Mouse (Mus musculus) right cerebral cortex, adult 18-20 months (tissue): ENCODE measurements around the gene Gkap1.

Experiments used
- DNase-seq: peaks from one replicate; pipeline ENCODE4 v3.0.0; 2022; ENCODE audit warnings: mixed read lengths

The Gkap1 gene

DNA sequence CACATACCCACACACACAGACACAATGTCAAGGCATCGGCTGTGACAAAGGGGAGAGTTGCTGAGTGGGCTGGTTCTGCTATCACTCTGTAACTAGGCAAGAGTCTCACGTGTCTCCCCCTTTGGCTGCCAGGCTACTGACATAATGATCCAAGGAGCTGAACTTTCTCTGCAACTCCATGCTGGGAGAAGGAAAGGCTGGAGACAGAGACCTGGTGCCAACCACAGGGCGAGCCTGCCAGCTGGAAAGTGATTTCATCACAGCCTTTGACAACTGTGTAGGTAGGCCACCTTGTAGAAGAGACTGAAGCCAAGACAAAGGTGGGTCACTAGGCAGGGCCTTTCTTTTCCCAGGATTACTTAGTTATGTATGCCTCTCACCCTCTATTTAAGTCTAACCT, 78.3 kb downstream of the Gkap1 start:
- no peak for DNase-seq

DNA sequence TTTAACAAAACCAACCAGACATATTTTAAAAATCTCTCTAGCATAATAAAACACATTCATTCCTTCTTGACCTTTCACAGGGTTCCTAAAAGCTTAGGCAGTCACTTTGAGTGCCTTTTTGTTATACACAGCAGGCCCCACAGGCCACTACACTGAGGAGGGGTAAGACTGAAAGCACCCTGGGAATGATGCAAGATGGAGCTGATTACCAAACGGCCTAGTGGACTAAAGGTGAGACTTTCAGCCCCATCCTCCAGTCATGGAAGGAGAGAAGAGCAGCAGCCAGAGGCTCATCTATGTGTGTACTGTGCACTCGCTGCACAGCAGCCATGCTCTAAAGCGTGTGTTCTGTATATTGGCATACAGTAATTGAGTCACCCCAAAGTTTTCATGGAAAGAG, 80.6 kb downstream of the Gkap1 start:
- no peak for DNase-seq

DNA sequence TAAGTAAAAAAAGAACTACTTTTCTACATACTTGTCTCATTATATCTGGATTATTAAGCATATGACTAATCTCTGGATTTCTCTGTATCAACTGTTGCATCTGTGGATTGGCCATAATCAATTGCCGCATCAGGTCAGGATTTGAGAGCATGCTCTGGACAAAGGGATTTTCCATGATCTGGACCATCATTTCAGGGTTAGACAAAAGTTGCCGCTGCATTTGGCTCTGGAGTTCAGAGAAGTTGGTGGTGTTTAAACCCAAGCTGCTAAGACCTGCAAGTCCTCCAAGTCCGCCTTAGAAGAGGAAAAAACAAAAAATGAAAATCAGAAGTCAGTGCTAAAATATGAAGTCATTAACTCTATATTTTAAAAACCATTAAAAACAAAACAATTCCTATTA, 82.3 kb downstream of the Gkap1 start:
- no peak for DNase-seq

DNA sequence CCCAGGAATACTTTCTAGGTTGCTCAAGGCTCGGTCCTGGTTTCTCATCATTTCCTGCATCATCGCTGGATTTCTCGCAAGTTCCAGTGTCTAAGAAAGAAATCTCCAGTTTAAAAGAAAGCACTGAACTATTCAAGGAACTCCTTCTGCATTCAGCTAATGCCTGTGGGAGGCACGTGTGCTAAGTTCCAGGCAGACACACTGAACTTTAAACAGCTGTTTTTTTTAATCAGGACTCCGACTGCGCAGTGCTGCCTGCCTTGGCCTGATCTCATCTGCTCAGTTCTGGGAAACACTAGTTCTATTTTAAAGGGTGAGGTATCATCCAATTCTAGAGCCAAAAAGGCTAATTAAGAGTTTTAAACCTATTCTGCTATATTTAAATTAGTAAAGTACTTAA, 83.4 kb downstream of the Gkap1 start:
- DNase-seq, result peak; percentile 24

DNA sequence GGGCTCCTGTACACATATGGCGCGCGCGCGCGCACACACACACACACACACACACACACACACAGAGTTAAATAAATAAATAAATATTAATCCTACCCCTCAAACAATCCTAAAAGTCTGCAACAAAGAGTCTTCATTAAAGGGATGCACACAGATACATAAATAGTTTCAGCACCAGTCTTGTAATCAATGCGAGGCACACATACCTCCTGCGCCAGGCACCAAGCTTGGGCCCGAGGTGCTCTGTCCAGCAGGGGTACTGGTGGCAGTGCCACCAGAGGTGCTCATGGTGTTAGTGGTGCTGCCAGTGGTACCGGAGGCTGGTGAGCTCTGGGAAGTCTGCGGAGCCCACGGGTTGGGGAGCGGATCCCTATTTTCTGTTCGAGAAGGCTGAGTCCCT, 84.0 kb downstream of the Gkap1 start:
- no peak for DNase-seq

DNA sequence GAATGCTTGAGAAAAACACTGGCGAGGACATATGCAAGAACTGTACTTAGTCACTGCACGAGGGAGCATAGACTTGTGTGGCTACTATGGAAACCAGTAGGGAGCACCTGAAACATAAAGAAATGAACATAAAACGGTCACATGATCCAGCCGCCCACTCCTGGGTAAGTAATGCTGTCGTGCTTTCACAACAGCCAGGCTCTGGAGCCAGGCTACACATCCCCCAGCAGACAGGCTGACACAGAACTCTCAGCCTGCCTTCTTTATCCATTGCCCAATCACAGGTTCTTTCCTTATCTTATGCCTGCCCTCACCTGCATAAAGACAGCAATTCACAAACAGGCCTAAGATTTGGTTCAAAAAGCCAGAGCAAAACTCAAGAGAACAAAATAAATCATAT, 86.0 kb downstream of the Gkap1 start:
- peak; percentile 56 for DNase-seq

DNA sequence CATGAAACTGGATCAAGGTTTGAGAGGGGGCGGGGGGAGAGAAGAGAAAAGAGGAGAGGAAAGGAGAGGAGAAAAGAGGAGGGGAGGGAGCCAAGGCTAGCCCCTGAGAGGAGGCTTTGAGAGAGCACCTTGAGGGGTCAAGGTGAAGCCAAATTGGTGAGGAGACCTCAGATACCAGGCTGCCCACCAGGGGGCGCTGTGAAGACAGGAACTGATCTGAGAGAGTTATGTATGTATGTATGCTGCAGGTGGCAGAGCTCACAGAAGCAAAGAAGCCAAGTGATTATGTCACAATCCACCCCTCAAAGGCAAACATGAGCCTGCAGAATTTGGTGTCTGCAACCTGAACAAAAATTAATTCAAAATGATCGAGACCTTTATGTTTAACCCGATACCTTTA, 87.1 kb downstream of the Gkap1 start:
- DNase-seq, result peak; percentile 74

DNA sequence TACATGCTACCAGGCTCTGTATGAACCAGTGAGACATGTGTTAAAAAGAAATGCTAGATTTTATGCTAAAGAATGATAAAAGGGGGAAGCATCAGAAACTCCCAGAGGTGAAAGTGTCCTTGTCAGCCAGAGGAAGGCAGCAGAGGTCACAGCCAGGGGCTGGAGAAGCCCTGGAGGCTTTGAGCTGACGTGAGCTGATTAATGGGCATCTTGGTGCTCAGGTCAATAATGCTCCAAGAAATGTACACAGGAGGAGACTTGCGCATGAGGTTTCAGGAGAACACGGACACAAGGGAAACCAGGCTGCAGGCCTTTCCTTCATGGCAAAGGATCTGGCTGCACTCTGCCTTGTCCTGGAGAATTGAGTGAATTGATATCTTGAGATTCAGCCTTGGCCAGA, 87.7 kb downstream of the Gkap1 start:
- DNase-seq, result no peak

DNA sequence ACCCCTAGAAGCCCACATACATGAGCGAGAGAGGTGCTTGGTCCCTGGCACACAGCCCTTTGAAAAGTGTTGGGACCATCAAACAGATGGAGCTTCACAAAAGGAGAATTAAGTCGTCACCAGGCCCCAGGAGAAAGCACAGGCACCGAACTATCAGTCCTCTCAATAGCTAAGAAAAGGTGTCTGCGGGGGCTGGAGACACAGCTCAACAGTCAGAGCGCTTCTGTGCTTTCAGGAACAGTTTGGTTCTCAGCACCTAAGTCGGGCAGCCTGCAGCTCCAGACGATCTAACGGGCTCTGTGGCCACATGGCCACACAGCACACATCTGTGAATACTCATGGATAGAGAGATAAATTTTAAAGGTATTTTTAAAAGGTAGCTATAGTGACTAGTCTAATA, 89.2 kb downstream of the Gkap1 start:
- peak; percentile 63 for DNase-seq

DNA sequence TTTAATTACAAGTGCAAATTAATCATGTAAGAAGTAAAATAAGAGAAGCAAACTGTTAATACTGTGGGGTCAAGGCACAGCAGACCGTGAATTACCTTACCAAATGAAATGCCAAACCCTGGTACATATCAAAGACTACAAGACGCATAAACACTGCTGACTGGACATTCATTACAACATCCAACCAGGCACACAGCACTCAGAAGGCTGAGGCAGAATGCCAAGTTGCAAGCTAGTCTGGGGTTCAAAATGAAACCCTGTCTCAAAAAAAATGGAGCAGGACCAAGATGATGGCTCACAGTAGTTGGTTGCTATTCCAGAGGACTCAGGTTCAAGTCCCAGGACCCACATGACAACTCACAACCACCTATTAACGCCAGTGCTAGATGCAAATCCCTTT, 91.4 kb downstream of the Gkap1 start:
- DNase-seq, result no peak
